Mouse (Mus musculus): ENCODE measurements around the gene Smtnl2. TPM values are rescaled to one million over a fixed set of nuclear protein-coding genes. Genes with fewer than 3 reads are reported as not detected.
"Not testable (repeated sequence)": the region's sequence is repeated elsewhere in the genome, so short reads cannot be mapped to it uniquely, and the experiment has no call there.

Gene Smtnl2
- total RNA-seq, 2 experiments from 2014 or later: 206 to 299 TPM

GRCm38 (mm10) chr11:72366126-72366525 is 45.4 kb downstream of the Smtnl2 start:
- intact Hi-C loops (cut with DNase I): no loop called here
- no peak for DNase-seq

- intact Hi-C loops (cut with DNase I): no loop called here
- DNase-seq: no peak
These were observed 47.0 kb downstream of the Smtnl2 start for GRCm38 (mm10) chr11:72364526-72364925.

- no peak for DNase-seq
- intact Hi-C loops (cut with DNase I): no loop called here
These were observed 47.8 kb downstream of the Smtnl2 start for GRCm38 (mm10) chr11:72363523-72364240.

GRCm38 (mm10) chr11:72362347-72362741 is 49.2 kb downstream of the Smtnl2 start, which contains the start of gene Tekt1:
Gene Tekt1, minus strand, starts transcription at chr11:72362442.
- intact Hi-C loops (cut with DNase I): no loop called here

GRCm38 (mm10) chr11:72361385-72362346 is 49.8 kb downstream of the Smtnl2 start:
- no peak for DNase-seq
- intact Hi-C loops (cut with DNase I): no loop called here

More at GRCm38 (mm10) chr11:72362347-72362741, 49.2 kb downstream of the Smtnl2 start, which contains the start of gene Tekt1:
- no peak for DNase-seq

GRCm38 (mm10) chr11:72354971-72355728 is 56.4 kb downstream of the Smtnl2 start:
- DNase-seq: peak; percentile 68 to 76
- intact Hi-C loops (cut with DNase I): loop anchor here (2.0 to 5.0 kb wide), 2 partner anchors 74 to 207 kb away; no protein-coding TSS in a partner anchor

GRCm38 (mm10) chr11:72353186-72353585 is 58.3 kb downstream of the Smtnl2 start:
- intact Hi-C loops (cut with DNase I): no loop called here
- DNase-seq: no peak

GRCm38 (mm10) chr11:72352272-72352671 is 59.2 kb downstream of the Smtnl2 start:
- no peak for DNase-seq
- intact Hi-C loops (cut with DNase I): no loop called here

- intact Hi-C loops (cut with DNase I): no loop called here
- DNase-seq: no peak
These were observed 61.9 kb downstream of the Smtnl2 start for GRCm38 (mm10) chr11:72349652-72350051.

GRCm38 (mm10) chr11:72349016-72349415 is 62.5 kb downstream of the Smtnl2 start:
- intact Hi-C loops (cut with DNase I): no loop called here
- no peak for DNase-seq

- intact Hi-C loops (cut with DNase I): no loop called here
- DNase-seq: no peak
These were observed 63.0 kb downstream of the Smtnl2 start for GRCm38 (mm10) chr11:72348563-72348962.

GRCm38 (mm10) chr11:72344486-72344885 is 67.0 kb downstream of the Smtnl2 start:
- DNase-seq: no peak
- intact Hi-C loops (cut with DNase I): loop anchor here (5.0 kb wide), 1 partner anchor 223 kb away; no protein-coding TSS in a partner anchor

GRCm38 (mm10) chr11:72343904-72344303 is 67.6 kb downstream of the Smtnl2 start:
- intact Hi-C loops (cut with DNase I): loop anchor here (5.0 kb wide), 1 partner anchor 223 kb away; no protein-coding TSS in a partner anchor
- DNase-seq: peak in 1 of 2 experiments; percentile 42

- intact Hi-C loops (cut with DNase I): loop anchor here (5.0 kb wide), 1 partner anchor 224 kb away; no protein-coding TSS in a partner anchor
- DNase-seq: not testable (repeated sequence)
These were observed 68.3 kb downstream of the Smtnl2 start for GRCm38 (mm10) chr11:72343238-72343625.

GRCm38 (mm10) chr11:72342549-72343237 is 68.8 kb downstream of the Smtnl2 start:
- peak; percentile 35 to 42 for DNase-seq
- intact Hi-C loops (cut with DNase I): loop anchor here (5.0 kb wide), 1 partner anchor 225 kb away; no protein-coding TSS in a partner anchor

GRCm38 (mm10) chr11:72339716-72340115 is 71.8 kb downstream of the Smtnl2 start:
- intact Hi-C loops (cut with DNase I): loop anchor here (5.0 kb wide), 1 partner anchor 228 kb away; no protein-coding TSS in a partner anchor
- no peak for DNase-seq
